Mouse (Mus musculus): ENCODE measurements around the gene Dkk2.

GRCm38 (mm10) chr3:132063966-132064365 lies 21.1 kb upstream of the Dkk2 start:
- TF ChIP-seq POLR2A (IDR thresholded peaks at IDR 0.05; ENCODE audit: borderline replicate concordance, insufficient read depth, low read length): no peak
- no peak for TF ChIP-seq CTCF (IDR thresholded peaks at IDR 0.05; ENCODE audit: borderline replicate concordance, insufficient read depth, low read depth, low read length)

All from cerebellum, adult 2 months (tissue).